Mouse (Mus musculus) olfactory bulb, adult 2 months (tissue): ENCODE data around the gene Gbp5.

Experiments
- CTCF ChIP-seq: fragments of 200-500 bp; IDR thresholded peaks from 2 replicates; pipeline ENCODE4 v1.5.1; 2012; ENCODE audit warnings: low read depth, mild to moderate bottlenecking, low read length, moderate library complexity; ENCODE audit not compliant: insufficient read depth
- POLR2A ChIP-seq: fragments of 200-500 bp; IDR thresholded peaks from 2 replicates; pipeline ENCODE4 v1.6.1; 2012; ENCODE audit warnings: mild to moderate bottlenecking, low read depth, low read length, moderate library complexity; ENCODE audit not compliant: insufficient read depth

DNA sequence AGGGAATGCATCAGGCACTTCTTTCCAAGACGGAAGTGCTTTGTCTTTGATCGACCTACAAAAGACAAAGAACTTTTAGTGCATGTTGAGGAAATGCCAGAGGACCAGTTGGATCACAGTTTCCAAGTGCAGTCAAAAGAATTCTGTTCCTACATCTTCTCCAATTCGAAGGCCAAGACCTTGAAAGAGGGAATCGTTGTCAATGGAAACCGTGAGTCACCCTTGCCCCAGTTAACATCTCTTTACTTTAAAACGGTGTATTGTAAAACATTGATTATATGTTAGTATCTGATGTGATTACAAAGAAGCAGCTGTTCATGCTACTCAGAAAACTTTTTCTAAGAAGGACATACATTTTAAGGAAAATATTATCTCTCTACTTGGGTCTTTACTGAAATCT, 47.6 kb downstream of the Gbp5 start:
- no peak for TF ChIP-seq CTCF
- no peak for TF ChIP-seq POLR2A
